Mouse (Mus musculus) heart, embryonic 16.5 days (tissue): ENCODE results near the gene Far2. TPM values are rescaled to one million over a fixed set of nuclear protein-coding genes. Genes with fewer than 3 reads are reported as not detected.
"Not testable (repeated sequence)": the region's sequence is repeated elsewhere in the genome, so short reads cannot be mapped to it uniquely, and the experiment has no call there.

Experiments used
- ATAC-seq: fragments of 200-750 bp; cut with Nextera tagmentation; replicated peaks from 2 replicates; pipeline ENCODE4 v1.8.0; 2017; ENCODE audit warnings: moderate number of reproducible peaks; ENCODE audit not compliant: insufficient read depth, low FRiP score; ENCODE audit errors: extremely low read depth
- H3K27ac ChIP-seq: fragments of 300-500 bp; sonication (generic); 2 replicates; pipeline ENCODE4 v1.5.1; 2014; ENCODE audit warnings: mild to moderate bottlenecking, low read length, control low read depth, moderate library complexity
- H3K27me3 ChIP-seq: fragments of 300-500 bp; sonication (generic); 2 replicates; pipeline ENCODE4 v1.6.1; 2014; ENCODE audit warnings: low read length, mixed read lengths; ENCODE audit not compliant: control insufficient read depth, insufficient read depth
- H3K36me3 ChIP-seq: fragments of 300-500 bp; sonication (generic); 2 replicates; pipeline ENCODE4 v1.6.1; 2014; ENCODE audit not compliant: control insufficient read depth, insufficient read depth
- H3K4me1 ChIP-seq: fragments of 300-500 bp; sonication (generic); 2 replicates; pipeline ENCODE4 v1.6.1; 2014; ENCODE audit warnings: low read length, mixed read lengths; ENCODE audit not compliant: control insufficient read depth, insufficient read depth
- H3K4me2 ChIP-seq: fragments of 300-500 bp; sonication (generic); 2 replicates; pipeline ENCODE4 v1.6.1; 2014; ENCODE audit warnings: low read depth, mild to moderate bottlenecking, control low read depth, low read length
- H3K4me3 ChIP-seq: fragments of 300-500 bp; sonication (generic); 2 replicates; pipeline ENCODE4 v1.5.1; 2014; ENCODE audit warnings: mild to moderate bottlenecking, control low read depth, low read length
- H3K9ac ChIP-seq: fragments of 300-500 bp; sonication (generic); 2 replicates; pipeline ENCODE4 v1.6.1; 2014; ENCODE audit warnings: low read length, control low read depth
- H3K9me3 ChIP-seq: fragments of 300-500 bp; sonication (generic); replicated peaks from 2 replicates; pipeline ENCODE4 v1.6.1; 2016; ENCODE audit warnings: low read length; ENCODE audit not compliant: control insufficient read depth
- WGBS: fragments of 180-500 bp; shearing (Covaris S2); extraction: QIAGEN DNeasy Blood & Tissue Kit; methylation state at CpG from one replicate; pipeline ENCODE4 v1.1.7; 2014; 5-methylcytosine and 5-hydroxymethylcytosine counted together
- polyA plus RNA-seq: library from polyadenylated mRNA; unstranded; fragments of >200 nt; fragmentation: Nextera tagmentation; extraction: Ambion mirVana; gene quantifications from 2 replicates; pipeline ENCODE4 v1.2.1, GENCODE M21; 2015

Far2 gene
- polyA plus RNA-seq, 1 experiment from 2014 or later = 1.1 TPM

DNA sequence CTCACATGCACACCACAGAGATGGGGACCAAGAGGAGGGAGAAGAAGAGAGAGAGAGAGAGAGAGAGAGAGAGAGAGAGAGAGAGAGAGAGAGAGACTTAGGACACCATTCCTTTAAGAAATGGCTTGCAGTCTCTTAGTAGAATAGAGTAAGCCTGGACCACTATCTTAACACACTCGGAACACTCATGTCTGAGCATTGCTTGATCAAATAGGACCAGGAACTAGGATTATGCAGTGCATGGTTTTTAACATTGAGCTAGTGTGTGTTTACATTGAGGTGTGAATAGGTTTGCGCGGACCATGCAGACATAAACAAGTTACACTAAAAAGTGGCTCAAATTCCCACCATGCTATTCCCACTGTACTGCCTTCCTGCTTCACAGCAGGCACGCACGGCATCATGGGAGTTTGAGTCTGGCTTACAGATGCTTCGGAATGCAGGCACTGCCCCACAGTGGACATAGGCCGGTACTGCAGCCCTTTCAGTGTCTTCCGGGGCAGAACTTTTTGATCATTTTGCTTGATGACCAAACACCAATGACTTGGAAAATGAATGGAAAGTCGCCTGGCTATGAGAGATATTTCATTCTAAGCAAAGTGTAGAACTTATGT is 88.8 kb downstream of the Far2 start:
- no peaks in the 10 kb centered on the region for H3K4me1 ChIP-seq
- peaks cover 2% of the 10 kb centered on the region; the same call in 1 of the 2 replicates for H3K27me3 ChIP-seq
- H3K4me3 ChIP-seq = no peak overlapping the region
- no peak overlapping the region for H3K9ac ChIP-seq
- ATAC-seq = no peak
- H3K27ac ChIP-seq = no peak overlapping the region
- no peaks in the 10 kb centered on the region for H3K9me3 ChIP-seq
- H3K36me3 ChIP-seq = no peaks in the 10 kb centered on the region
- 22% methylated on average over 9 of the region's 9 CpGs for WGBS
- H3K4me2 ChIP-seq = no peak overlapping the region

DNA sequence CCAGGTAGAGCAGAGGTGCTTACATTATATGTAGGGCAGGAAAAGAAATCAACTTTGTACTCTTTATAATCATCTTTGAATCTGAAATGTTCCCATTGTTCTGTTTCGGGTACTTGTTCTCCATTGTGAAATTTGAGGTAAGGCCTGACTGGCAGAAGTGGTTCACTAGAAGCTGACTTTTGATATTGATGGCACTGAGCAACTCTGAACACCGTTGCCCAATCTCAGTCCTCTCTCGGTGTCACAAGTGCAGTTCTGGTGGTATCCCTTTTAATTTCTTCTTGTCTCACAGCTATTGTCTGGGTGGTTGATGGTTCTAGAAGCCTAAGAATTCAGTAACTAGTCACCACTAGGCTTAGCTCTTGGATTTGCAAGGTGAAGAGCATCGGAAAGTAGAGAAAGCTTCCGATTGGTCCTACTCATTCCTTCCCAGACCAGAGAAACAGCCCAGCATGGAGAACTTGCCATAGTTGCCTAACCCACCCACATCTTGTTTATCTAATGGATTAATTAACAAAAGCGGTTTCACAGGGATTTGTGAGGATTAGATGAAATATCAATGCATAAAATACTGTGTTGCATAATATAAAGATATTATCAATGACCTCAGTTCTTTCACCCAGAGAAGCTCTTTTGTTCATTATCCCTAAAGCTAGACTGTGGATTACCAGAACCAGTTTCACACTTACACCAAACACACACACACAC is 92.4 kb downstream of the Far2 start:
- H3K27me3 ChIP-seq = 0 out of 2 replicates have a peak, but pooled peaks cover 2% of the 10 kb centered on the region
- no peak overlapping the region for H3K27ac ChIP-seq
- no peak overlapping the region for H3K4me3 ChIP-seq
- ATAC-seq = no peak
- no peaks in the 10 kb centered on the region for H3K36me3 ChIP-seq
- no peaks in the 10 kb centered on the region for H3K4me1 ChIP-seq
- H3K4me2 ChIP-seq = no peak overlapping the region
- H3K9ac ChIP-seq = no peak overlapping the region
- WGBS = 81% methylated on average over 6 of the region's 6 CpGs
- H3K9me3 ChIP-seq = peaks cover 2% of the 10 kb centered on the region; the same call in 1 of the 2 replicates

DNA sequence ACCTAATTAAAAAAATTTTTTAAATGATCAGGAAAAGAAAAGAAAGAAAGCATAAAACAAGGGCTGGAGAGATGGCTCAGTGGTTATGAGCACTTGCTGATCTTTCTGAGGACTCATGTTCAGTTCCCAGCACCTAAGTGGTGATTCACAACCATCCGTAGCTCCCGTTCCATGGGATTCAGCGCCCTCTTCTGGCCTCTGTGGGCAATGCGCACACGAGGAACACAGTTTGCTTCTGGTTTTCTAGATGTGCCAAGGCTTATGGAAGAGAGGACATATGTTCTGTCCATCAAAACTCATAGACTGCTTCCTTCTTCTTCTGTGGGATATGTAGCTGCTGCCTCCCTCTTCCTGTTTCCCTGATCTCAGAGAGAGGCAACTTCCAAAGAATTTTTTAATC is 94.8 kb downstream of the Far2 start:
- Histone ChIP-seq H3K9ac (no peak overlapping the region), H3K36me3 (no peaks in the 10 kb centered on the region), H3K4me2 (no peak overlapping the region), H3K4me1 (no peaks in the 10 kb centered on the region), H3K27ac (no peak overlapping the region), H3K27me3 (0 out of 2 replicates have a peak, but pooled peaks cover 2% of the 10 kb centered on the region), H3K4me3 (no peak overlapping the region), H3K9me3 (peaks cover 2% of the 10 kb centered on the region; the same call in 1 of the 2 replicates)
- no peak for ATAC-seq
- 75% methylated on average over 5 of the region's 5 CpGs for WGBS

DNA sequence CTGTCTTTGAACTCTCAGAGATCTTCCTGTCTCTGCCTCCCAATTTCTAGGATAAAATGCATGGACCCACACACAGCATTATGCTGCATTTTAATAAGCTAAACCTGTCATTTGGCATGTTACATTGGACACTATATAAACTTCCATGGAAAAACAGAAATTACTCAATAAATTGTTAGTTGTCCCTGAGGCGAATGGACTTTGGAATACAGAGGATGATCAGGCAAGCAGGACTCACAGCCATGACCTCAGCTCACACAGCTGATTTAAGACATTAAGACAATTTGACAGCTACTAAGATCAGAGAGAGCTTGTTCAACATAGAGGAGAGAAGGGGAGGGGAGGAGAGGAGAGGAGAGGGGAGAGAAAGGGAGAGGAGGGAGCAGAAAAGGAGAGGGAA is 95.4 kb downstream of the Far2 start:
- Histone ChIP-seq H3K27me3 (0 out of 2 replicates have a peak, but pooled peaks cover 2% of the 10 kb centered on the region), H3K36me3 (no peaks in the 10 kb centered on the region), H3K4me3 (no peak overlapping the region), H3K4me2 (no peak overlapping the region), H3K4me1 (no peaks in the 10 kb centered on the region), H3K27ac (no peak overlapping the region), H3K9me3 (peaks cover 2% of the 10 kb centered on the region; the same call in 1 of the 2 replicates), H3K9ac (no peak overlapping the region)
- WGBS = 80% methylated on average over 1 of the region's 1 CpGs
- no peak for ATAC-seq

DNA sequence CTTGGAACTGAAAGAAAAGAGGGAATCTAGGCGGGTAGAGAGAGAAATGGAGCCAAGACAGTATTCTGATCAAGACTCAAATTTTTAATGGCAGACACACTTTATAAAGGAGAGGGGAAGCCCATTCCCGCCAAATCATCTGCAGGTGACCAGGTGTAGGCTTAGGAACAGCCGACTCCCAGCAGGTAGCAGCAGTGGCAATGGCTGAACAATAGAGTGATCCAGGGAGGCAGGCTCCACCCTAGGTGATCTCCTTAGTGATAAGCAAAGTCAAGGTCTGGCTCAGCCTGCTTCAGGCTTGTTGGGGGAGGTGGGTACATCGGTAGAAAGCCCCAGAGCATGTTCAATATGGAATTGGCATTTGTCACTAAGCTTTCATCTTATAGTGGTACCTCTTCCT is 105.2 kb downstream of the Far2 start:
- not testable (repeated sequence) for ATAC-seq, H3K9me3 ChIP-seq

DNA sequence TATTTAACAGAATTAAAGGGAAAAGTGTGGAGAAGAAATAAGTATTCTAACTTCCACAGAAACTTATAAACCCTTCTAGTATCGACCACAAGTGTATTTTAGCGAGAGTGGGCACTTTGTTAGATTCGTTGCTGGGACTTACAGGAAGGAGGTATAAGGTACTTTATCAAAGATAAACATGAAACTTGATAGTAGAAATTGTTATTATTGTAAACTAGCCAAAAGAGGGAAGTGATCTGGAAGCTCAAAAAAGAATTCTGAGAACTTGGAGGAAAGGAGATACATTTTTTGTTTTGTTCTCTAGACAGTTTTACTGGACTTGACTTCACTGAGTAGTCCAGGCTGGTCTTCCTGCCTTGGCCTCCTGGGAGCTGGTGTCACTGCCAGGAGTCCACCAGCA is 125.8 kb downstream of the Far2 start:
- no peak overlapping the region for H3K27ac ChIP-seq
- H3K9me3 ChIP-seq = peaks cover 3% of the 10 kb centered on the region; the same call in 1 of the 2 replicates
- no peak overlapping the region for H3K4me2 ChIP-seq
- 59% methylated on average over 3 of the region's 3 CpGs for WGBS
- no peaks in the 10 kb centered on the region for H3K27me3 ChIP-seq
- H3K9ac ChIP-seq = no peak overlapping the region
- ATAC-seq = no peak
- H3K4me1 ChIP-seq = no peaks in the 10 kb centered on the region
- 0 out of 2 replicates have a peak, but pooled peaks cover 2% of the 10 kb centered on the region for H3K36me3 ChIP-seq
- H3K4me3 ChIP-seq = no peak overlapping the region

More for the DNA sequence above, 105.2 kb downstream of the Far2 start:
- not testable (repeated sequence) for H3K4me1 ChIP-seq, H3K27me3 ChIP-seq, H3K36me3 ChIP-seq, H3K27ac ChIP-seq, H3K4me3 ChIP-seq, H3K9ac ChIP-seq, H3K4me2 ChIP-seq
- WGBS = 64% methylated on average over 4 of the region's 4 CpGs

DNA sequence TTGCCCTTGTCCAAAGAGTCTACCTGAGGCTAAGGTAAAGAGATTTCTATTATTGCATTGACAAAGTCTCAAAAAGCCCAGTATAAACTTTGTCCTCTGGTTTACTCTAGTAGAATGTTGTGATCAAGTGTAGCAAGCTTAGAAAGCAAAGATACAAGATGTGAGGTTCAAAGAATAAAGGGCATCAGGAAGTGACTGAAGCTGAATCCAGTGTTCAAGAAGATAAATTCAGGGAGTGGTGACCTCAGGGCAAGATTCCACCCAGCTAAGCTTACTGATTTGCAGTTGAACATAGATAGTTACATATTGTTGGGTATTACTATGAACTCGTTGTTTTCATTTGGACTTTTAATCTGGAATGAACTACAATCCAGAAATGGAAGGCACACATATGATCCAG is 138.6 kb downstream of the Far2 start:
- H3K4me3 ChIP-seq = no peak overlapping the region
- H3K27me3 ChIP-seq = no peaks in the 10 kb centered on the region
- peaks cover 50% of the 10 kb centered on the region for H3K36me3 ChIP-seq
- no peak overlapping the region for H3K4me2 ChIP-seq
- no peak overlapping the region for H3K27ac ChIP-seq
- no peak for ATAC-seq
- no peaks in the 10 kb centered on the region for H3K4me1 ChIP-seq
- H3K9ac ChIP-seq = no peak overlapping the region
- WGBS = 87% methylated on average over 1 of the region's 1 CpGs
- H3K9me3 ChIP-seq = no peaks in the 10 kb centered on the region

DNA sequence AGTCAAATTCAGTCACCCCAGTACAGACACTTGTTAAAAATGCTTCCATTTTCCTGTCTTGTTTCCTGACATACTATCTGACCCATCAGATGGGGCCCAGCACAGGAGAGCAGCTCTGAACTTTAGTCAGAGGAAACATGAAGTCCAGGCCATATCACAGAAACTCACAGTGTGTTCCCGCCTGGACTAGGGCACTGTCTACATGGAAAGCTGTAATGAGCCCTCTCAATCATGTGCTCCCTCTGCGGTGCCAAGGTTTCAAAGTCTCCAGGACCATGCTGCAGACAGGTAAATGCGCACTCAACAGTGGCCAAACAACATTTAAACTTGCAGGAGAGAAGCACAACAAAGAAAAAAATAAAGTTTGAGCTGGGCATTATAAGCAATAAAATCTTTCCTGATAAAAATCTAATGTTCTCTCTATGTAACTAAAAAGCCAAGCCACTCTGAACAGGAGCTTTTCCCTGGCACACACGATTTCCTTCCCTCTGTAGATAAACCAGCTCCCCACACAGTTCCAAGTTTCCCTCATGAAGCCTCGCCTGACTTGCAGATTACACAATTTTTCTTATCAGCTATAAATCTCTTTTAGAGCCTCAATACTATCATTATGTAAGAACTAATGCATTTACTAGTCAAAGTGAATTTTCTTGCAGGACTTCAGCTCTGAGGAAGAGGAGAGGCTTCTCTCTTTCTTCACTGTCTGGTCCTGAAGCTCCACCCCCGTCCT is 147.1 kb downstream of the Far2 start:
- H3K27ac ChIP-seq = no peak overlapping the region
- H3K4me1 ChIP-seq = no peaks in the 10 kb centered on the region
- no peak overlapping the region for H3K9ac ChIP-seq
- H3K4me2 ChIP-seq = no peak overlapping the region
- H3K9me3 ChIP-seq = no peaks in the 10 kb centered on the region
- 85% methylated on average over 6 of the region's 6 CpGs for WGBS
- H3K4me3 ChIP-seq = no peak overlapping the region
- no peaks in the 10 kb centered on the region for H3K27me3 ChIP-seq
- H3K36me3 ChIP-seq = peaks cover 39% of the 10 kb centered on the region
- no peak for ATAC-seq

DNA sequence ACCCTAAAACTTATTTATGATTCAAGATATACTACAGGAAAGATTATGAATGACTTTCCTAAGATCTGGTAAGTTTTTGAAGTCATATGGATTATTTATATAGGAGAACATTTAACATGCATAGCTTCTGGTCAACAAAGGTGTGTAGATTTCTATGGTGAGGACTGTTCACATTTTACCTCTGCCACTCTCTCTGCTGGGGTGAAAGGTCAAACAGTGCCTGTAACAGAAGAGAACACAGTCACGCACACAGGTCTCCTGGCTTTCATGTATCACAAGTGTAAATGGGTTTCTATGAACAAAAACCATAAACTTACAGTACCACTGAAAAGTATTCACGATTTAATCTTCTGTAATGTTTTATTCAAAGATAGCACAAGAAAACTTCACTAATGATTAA is 152.1 kb downstream of the Far2 start:
- WGBS = 93% methylated on average over 2 of the region's 2 CpGs
- Histone ChIP-seq H3K9me3 (no peaks in the 10 kb centered on the region), H3K27ac (no peak overlapping the region), H3K4me1 (no peaks in the 10 kb centered on the region), H3K36me3 (peaks cover 44% of the 10 kb centered on the region), H3K4me3 (no peak overlapping the region), H3K27me3 (no peaks in the 10 kb centered on the region), H3K4me2 (no peak overlapping the region), H3K9ac (no peak overlapping the region)
- ATAC-seq = no peak
